Mouse (Mus musculus) heart, postnatal 14 days (tissue): ENCODE measurements at regions not wholly inside any gene's neighbourhood (a gene's known extent, or its start where the extent isn't known, plus 50 kb on each side); places are given as distances from the start of the nearest gene placed in this dataset.
A peak's percentile ranks its signal among the peaks of the same experiment; 100 is the strongest.

ENCODE experiments used
- DNase-seq, 2 experiments: peaks; one replicate each; pipeline ENCODE4 v3.0.0; 2021 to 2022
- intact Hi-C: fragments of 180-260 bp; cut with DNase I; formaldehyde crosslinking; loops from one replicate; pipeline ENCODE4 v1.15.1; 2025

DNA sequence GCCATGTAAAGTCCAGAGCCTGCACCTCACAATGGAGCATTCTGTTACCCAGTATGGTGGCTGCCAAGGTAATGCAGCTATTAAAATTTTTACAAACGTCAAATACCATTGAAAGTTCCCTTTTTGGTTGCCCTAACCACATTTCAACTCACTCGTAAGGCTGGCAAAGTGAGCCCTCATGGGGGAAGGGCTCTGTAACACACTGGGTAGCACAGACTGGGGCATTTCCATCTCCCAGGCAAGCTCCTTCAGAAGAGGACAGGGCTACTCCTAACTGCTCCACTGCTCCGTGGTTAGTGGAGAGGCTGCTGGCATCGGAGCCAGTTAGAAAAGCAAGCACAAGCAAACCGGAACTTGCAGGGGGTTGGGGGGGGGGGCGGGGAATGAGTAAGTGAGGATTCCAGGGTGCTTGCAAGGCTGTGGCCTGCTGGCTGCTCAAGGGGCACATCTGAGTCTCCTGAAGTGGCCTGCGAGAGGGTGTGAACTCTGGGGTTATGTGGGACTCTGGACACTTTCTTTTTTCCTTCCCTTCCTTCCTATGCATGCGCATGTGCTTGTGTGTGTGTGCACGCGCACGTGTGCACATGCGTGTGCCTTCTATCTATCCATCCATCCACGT lies 233.8 kb downstream of the Sox9 start:
- DNase-seq: no peak

DNA sequence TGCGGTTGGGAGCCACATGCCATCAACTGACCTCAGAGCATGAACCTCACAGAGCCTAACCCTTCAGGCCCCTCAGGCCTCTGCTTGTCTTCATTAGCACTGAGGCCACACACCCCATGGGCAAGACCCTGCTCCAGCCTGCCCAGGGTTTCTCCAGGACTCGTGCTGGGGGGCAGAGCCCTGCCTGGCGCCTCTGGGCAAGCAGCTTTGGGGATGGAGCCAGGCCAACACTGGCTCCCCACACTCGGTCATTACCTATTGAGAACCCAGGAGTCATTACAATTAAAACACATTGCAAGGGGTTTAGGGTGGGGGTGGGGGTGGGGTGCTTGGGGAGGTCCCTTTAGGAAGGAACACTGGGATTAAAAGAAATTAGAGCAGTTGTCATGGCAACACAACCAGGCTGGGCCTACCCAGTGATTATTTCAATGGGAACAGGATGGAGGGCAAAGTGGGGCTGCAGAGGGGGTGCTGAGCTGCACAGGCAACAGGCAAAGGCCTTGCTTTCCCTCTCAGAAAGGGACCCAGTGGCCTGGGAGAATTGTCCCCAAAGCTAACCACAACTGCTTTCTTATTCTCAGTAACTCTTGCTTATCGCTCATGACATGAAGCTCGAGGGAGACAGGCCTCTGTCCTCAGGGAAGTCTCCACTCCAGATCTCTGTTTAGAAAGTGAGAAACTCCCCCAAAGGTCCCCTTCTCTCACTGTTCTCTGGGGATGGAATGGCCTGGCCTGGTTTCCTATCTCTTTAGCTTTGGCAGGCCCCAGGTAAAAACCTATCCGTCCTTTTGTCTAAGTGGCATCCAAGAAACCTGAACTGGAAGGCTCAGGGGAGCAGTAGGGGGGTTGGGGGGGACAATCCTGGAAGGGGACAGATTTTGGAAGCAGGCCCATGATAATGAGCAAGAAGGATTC lies 235.0 kb downstream of the Sox9 start:
- no peak for DNase-seq
- intact Hi-C loops: no loop called here

More for the DNA sequence above, 233.8 kb downstream of the Sox9 start:
- intact Hi-C loops: no loop called here

DNA sequence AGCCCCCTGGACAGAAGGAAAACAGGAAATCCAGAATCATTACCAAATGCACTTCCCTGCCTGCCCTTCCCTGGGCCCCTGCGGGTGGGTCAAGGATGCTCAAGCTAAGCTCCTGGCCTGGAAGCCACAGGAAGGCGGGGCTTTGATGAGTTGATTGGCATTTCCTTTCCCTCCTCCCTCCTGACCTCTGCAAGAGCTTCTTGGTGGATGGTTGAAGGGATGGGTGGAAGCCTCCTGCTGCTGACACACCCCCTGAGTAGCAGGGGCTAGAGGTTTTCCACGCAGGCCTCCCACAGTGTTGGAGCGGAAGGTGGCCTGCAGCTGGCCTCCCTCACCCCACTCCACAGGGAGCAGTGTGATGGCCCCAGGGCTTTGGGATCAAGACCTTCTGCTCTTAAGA lies 239.5 kb downstream of the Sox9 start:
- intact Hi-C loops: no loop called here
- DNase-seq: no peak

DNA sequence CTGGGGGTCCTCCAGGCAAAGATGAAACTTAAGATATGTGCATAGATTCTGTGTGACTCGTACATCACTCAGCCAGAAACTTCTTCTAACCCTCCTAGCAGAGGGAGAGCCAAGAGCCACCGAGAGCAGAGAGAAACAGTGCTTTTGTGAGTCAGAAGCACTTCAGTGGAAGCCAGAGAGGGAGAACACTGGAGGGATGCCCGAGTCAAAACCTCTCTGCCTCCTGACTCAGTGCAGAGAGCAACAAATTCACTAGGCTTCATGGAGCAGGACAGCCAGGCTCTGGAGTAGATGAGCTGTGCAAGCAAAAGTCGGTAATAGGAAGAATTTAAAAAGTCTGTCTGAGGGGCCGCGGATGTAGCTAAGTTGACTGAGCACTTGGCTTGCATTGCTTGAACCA lies 245.0 kb downstream of the Sox9 start:
- intact Hi-C loops: no loop called here
- peak; percentile 37 to 39 for DNase-seq

DNA sequence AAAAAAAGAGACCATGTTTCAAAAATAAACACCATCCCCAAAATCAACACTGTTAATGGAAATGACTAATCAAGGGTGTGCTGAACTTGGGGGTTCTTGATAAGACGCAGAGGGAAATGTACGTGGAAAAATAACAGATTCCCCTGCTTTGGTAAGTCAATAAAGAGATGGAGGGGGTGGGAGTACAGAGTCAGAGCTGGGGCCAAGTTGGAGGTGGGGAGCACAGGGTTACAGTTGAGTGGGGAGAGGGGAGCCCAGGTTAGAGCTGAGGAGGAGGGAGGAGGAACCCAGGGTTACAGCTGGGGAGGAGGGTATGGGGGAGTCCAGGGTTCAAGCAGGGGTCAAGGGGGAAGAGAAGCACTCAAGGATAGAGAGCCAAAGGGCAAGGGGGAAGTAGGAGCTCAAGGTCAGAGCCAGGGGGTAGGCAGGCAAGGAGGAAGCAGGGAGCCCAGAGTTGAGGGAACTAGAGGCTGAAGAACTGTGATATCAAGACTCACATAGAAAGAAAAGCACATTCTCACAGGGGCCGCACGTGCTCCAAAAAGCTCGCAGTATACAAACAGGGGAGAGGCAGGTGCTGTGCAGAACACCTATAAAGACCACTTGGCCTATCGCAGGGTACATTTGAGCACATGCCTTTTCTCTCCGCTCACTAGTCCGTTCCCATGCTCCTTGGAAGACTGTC lies 246.4 kb downstream of the Sox9 start:
- DNase-seq: no peak
- intact Hi-C loops: no loop called here

DNA sequence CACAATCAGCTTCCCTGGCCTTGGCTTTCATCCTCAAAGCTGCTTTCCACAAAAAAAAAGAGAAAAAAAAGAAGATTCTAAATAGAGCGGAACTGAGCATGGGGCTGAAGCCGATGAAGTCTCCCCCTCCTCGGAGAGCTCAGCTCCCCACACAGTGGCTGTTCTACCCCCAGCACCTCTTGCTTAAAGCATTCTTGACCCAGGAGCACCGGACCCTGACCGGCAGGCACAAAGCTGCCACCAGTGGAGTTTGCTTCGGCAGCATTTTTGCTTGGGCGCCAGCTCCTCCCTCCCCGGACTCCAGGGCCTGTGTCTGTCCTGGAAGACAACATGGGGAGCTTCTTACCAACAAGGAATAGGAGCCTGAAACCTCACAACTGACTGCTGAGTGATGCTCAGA lies 249.4 kb downstream of the Sox9 start:
- intact Hi-C loops: no loop called here
- no peak for DNase-seq

DNA sequence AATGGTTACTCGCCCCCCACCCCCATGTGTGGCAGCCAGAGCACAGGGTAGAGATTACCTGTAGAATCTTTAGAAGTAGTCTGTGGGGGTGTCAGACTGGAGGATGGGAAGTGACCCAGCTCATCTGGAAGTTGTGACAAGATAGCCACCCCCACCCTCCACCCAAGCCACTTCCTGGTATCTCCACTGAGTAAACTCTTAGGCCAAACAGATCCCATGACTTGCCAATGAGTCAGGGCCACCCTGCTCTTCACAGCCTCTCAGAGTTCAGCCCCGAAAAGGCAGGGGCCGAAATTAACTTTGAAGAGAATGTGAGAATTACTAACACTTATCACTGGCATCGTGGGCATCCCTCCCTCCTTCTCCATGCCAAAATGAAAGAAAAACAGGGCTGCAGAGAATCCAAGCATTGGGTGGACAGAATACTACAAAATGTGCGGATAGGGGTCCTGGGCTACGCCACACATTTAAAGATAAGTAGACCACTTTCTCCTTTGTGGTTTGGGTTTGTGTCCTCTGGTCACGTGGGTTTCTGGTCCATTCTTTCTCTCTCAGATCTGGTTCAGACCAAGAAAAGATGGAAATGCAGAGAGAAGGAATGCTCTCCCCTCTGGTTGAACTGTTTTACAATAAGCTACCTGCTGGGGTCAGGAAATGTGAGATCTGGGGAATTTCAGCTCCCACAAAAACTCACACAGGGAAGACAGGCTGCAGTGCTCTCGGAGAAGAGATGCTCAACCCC lies 250.6 kb downstream of the Sox9 start:
- DNase-seq: no peak
- intact Hi-C loops: no loop called here

DNA sequence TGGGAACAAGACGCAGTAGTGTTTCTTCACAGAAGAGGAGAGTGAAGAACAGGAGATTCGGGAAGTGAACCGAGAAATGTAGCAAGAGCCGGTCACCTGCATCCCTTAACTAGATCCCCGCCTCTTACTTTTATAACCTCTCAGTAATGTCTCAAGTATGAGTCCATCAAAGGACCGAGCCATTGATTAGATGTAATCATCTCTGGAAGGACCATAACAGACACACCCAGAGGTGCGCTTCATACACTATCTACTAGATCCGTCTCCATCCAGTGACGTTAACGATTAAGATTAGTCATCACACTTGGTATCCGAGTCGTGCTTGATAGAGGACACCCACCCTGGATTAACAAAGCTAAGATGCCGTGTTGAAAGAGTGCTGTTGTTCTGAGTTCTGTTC lies 252.9 kb downstream of the Sox9 start:
- DNase-seq: no peak
- intact Hi-C loops: no loop called here

DNA sequence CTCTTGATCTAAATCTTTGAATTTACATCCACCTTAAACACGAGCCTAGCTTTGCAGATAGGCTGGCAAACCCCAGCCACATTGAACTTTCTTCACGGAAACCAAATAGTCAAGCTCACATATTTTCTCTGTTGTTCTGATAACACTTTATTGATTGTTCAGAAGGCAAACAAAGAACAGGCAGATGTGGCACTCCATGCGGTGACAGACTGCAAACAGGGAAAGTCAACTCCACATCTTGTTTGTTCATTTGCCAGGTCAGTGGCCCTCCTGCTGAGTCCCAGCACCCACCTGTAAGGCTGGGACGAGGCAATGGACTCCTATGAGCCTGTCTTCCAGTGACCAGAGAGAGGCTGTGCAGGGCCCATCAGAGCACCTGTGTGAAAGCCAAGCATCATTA lies 255.7 kb downstream of the Sox9 start:
- intact Hi-C loops: no loop called here
- no peak for DNase-seq

DNA sequence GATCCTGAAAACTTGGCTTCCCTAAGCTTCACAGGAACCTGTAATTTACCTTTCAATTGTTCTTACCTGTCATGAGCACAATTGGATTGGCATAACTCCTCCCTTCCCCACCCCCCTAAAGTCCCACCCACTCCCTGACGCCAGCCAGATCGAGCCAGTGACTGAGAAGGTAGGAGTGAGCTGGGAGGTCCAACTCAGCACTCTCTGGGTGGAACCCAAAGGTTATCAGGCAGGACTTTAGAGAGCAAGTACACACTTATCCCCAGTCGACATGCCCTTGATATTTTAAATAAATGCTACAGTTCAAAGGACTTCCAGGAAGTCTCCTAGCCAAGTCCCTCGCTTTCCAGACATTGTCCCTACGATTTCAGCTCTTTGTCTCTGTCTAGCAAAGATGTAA lies 260.7 kb downstream of the Sox9 start:
- no peak for DNase-seq
- intact Hi-C loops: no loop called here

DNA sequence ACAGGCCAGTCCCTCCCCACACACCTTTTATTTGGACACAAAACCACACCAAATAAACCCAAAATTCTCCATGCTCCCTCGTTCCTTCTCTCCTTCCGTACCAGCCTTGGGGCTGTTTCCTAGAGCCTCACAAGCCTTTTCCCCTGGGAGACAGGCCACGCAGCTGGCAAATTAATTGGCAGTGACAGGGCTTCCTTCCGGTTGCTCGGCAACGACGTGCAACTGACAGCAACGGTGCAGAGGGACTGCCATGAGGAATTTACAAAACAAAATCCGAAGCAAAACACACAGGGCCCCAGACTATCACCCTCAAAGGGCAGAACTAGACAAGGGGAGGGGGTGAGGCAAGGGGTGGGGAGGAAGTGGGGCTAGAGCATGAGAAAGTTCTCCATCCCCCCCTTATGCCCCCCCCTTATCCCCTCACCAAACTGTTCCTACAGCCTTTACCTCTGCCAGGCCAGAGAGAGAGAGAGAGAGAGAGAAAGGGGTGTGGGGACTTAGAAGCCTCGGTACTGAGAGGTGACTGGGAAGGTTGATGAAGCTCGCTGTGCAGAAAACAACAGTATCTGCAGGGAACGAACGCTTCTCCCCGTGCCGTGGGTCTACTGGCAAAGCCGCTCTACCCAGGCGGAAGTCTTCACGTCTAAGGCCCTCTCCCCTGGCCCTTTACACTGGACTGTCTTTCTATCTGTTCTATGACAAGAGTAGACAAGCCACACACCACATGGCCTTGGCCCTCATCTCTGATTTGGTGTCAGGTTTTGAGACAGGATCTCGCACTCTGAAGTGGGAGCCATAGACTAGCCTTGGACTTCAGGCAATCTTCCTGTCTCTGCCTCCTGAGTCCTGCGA lies 264.4 kb downstream of the Sox9 start:
- peak in 1 of 2 experiments; percentile 52 for DNase-seq

DNA sequence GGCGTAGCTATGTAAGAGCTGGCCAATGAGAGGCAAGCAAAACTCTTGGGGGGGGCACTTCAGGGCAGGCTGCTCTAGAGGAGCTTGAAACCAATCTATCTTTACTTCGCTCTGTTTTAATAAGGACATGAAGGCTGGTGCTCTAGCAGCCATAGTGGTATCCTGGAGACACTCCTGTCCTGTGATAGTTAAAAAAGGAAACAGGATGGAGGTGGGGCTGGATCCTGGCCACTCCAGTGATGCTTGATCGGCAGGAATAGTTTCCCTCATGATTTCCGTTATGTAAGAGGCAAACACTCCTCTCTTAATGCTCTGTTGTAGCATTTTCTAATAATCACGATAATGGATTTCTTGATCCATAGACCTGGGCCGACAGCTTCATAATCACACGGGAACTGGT lies 266.1 kb downstream of the Sox9 start:
- intact Hi-C loops: no loop called here
- no peak for DNase-seq

More for the DNA sequence above, 264.4 kb downstream of the Sox9 start:
- intact Hi-C loops: no loop called here

DNA sequence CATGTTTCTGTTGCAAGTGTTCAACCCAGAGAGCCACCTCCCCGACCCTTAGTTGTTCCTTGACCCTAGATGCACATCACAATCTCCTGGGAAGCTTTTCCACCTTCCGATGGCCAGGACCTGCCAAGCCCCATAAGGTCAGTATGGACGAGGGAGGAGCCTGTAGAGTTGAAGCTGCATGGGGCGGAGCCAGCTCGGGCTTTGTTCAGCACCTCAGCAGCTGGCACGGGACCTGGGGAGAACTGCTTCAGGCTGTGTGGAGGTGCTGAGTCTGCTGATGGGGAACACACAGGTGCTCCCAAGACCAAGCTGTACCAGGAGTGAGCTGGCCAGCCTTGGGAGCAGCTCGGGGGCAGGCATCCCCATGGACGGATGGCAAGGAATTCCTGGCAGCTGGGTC lies 267.6 kb downstream of the Sox9 start:
- intact Hi-C loops: no loop called here
- no peak for DNase-seq

DNA sequence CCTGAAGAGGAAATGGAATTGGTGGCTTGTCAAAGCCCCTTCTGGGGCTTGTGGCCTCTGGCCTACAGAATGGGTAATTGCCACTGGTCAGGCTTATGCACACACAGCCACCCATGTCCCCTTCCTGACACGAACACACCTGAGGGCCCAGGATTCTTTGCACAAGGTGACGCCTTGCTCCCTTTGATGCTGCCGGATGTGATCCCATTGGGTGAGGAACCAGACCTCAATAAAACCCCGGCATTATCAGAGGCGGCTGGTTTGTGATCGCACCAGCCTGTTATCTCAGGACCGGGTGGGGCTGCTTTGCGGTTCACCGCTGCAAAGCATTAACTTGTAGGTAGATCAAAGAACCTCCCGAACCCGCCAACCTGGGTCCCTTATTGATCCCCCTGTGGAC lies 270.5 kb downstream of the Sox9 start:
- DNase-seq: no peak
- intact Hi-C loops: no loop called here

DNA sequence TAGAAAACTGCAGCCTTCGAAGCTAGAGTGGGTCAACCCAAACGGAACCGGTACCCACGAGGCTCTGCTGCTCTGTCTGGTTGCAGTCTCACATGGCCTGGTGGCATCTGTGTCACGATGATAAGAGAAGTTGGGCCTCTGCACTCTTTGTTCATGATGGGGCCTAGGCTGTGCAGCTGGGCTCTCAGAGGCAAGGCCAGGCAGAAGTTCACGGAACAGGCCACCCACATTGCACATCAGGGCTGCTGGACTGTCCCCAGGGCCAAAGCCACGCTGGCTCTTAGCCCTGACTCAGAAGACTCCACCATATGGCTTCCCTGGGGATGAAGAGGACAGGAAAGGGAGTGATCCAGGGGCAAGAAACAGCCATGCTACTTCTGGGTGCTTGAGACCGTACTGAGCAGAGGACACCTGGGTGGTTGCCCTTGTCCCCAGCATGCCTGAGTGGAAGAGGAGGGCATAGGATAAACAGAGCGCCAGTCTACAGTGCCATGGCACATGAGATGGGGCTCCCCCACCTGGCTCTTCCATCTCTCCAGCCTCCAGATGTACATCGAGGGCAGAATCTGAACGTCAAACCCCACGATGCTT lies 274.1 kb downstream of the Sox9 start:
- intact Hi-C loops: no loop called here
- peak; percentile 53 to 69 for DNase-seq

DNA sequence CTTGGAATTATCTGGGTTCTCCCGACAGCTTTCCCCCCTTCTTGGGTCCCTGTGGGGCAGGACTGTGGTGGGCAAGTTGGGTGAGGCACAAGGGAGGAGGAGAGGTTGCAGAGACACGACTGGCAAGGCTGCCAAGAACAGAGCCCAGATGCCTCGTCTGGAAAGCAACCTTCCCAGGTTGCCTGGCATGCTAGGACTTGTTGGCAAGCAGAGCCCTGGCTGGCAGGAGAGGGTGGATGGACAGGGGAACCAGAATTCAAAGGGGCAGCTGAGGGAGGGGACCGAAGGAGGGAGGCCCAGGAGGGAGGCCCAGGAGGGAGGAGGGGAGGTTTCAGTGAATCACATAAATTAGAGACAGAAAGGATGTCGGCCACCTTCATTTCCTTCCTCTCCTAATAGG lies 274.8 kb downstream of the Sox9 start:
- peak; percentile 19 to 36 for DNase-seq
- intact Hi-C loops: no loop called here

DNA sequence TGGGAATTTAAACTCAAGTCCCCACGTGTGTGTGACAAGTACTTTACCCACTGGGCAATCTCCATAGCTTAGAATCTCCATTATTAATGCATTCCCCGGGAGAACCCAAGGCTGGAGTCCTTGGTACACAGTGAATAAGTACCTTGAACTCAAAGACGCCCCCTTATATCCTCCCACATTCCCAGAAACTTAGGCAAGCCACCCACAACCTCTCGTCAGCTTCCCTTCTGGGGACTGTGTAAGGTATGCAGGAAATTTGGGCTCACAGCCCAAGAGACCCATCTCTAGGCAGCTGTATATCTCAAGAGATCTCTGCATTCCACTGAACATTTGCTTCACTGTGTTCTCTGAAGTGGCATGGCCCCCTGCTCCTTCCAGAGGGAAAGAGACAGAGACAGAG lies 288.3 kb downstream of the Sox9 start:
- intact Hi-C loops: no loop called here
- no peak for DNase-seq

DNA sequence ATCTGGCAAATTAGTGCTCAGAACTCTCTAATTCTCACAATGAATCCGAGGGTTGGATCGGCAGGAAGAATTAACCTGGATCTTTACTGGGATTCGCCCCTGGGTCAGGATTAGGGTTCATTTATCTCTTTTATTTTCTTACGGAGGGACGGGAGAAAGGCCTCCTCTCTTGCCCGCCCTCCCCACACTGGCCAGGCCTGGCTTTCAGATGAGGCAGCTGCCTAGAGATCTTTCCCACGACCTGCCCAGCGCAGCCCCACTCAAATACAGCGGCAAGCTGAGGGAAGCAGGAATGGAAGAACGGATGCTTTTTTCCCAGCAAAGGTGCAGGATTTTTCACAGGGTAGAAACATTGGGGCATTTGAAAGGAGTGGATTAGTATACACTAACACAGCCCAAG lies 289.9 kb downstream of the Sox9 start:
- intact Hi-C loops: no loop called here
- no peak for DNase-seq

DNA sequence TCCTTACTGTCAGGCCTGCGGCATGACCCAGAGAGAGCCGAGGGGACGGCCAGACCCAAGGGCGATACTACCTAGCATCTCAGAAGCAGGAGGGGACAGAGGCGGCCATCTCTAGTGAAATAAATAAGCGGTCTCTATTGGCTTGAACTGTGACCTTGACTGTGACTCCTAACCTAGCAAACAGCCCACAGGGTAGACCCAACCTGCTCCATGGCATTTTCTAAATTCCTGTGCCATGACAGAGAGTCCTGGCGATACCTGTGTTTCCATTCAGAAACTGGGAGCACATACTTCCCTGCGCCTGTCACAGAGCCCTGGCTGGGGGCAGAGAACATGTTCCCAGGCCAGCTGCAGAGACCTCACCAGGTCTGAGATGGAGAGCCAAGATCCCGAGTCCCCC lies 292.3 kb downstream of the Sox9 start:
- intact Hi-C loops: no loop called here
- DNase-seq: no peak

DNA sequence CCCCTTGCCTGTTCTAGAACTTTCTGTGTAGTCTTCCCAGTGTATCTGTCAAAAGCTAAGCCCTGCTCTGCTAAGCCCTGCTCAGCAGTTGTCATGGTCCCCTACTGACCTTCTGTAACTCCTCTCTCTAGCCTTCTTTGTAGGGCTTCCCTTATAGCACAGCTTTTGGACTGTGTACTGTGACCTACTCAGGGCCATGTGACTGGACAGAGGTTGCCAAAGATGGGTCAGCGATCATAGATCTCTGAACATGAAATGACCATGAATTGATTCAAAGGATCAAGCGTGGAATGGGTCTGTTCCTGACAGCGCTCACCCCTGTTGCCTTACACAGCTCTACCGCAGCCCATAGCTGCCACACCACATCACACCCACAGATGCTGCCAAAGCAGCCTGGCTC lies 294.3 kb downstream of the Sox9 start:
- no peak for DNase-seq
- intact Hi-C loops: no loop called here
